Mouse (Mus musculus) embryo, embryonic 10.5 days (tissue): ENCODE measurements around the gene Grin2b.
A peak's percentile ranks its signal among the peaks of the same experiment; 100 is the strongest.

Experiments
- DNase-seq: peaks from one replicate; pipeline ENCODE4 v3.0.0-alpha.2; 2015; ENCODE audit warnings: low spot score

Grin2b gene

GRCm38 (mm10) chr6:136100241-136100640 lies 73.1 kb downstream of the Grin2b start:
- DNase-seq, result no peak

- peak; percentile 47 for DNase-seq
These were observed 77.0 kb downstream of the Grin2b start for GRCm38 (mm10) chr6:136096269-136096668.

- DNase-seq, result no peak
These were observed 93.1 kb downstream of the Grin2b start for GRCm38 (mm10) chr6:136079991-136080734.

- no peak for DNase-seq
These were observed 100.8 kb downstream of the Grin2b start for GRCm38 (mm10) chr6:136072326-136073054.

- no peak for DNase-seq
These were observed 103.2 kb downstream of the Grin2b start for GRCm38 (mm10) chr6:136070101-136070500.

GRCm38 (mm10) chr6:136053346-136053745 lies 120.0 kb downstream of the Grin2b start:
- DNase-seq, result no peak

GRCm38 (mm10) chr6:136050346-136050745 lies 123.0 kb downstream of the Grin2b start:
- no peak for DNase-seq

GRCm38 (mm10) chr6:136048084-136048483 lies 125.2 kb downstream of the Grin2b start:
- no peak for DNase-seq

- DNase-seq, result no peak
These were observed 127.2 kb downstream of the Grin2b start for GRCm38 (mm10) chr6:136046091-136046490.

- DNase-seq, result no peak
These were observed 128.8 kb downstream of the Grin2b start for GRCm38 (mm10) chr6:136044461-136044860.

- no peak for DNase-seq
These were observed 130.9 kb downstream of the Grin2b start for GRCm38 (mm10) chr6:136042375-136042774.

- DNase-seq, result no peak
These were observed 131.5 kb downstream of the Grin2b start for GRCm38 (mm10) chr6:136041821-136042220.

GRCm38 (mm10) chr6:136040931-136041330 lies 132.4 kb downstream of the Grin2b start:
- DNase-seq, result no peak

- DNase-seq, result peak; percentile 67
These were observed 143.9 kb downstream of the Grin2b start for GRCm38 (mm10) chr6:136029235-136029939.

- no peak for DNase-seq
These were observed 146.4 kb downstream of the Grin2b start for GRCm38 (mm10) chr6:136026936-136027335.

- no peak for DNase-seq
These were observed 147.5 kb downstream of the Grin2b start for GRCm38 (mm10) chr6:136025801-136026200.

- no peak for DNase-seq
These were observed 152.9 kb downstream of the Grin2b start for GRCm38 (mm10) chr6:136020460-136020859.

- no peak for DNase-seq
These were observed 154.3 kb downstream of the Grin2b start for GRCm38 (mm10) chr6:136018962-136019361.

- no peak for DNase-seq
These were observed 159.5 kb downstream of the Grin2b start for GRCm38 (mm10) chr6:136013556-136014380.

GRCm38 (mm10) chr6:136011533-136011932 lies 161.8 kb downstream of the Grin2b start:
- no peak for DNase-seq

GRCm38 (mm10) chr6:136011038-136011311 lies 162.3 kb downstream of the Grin2b start:
- no peak for DNase-seq
